Mouse (Mus musculus) heart, embryonic 16.5 days (tissue): Measurements from ENCODE around the gene Adgrl3. TPM values are rescaled to one million over a fixed set of nuclear protein-coding genes. Genes with fewer than 3 reads are reported as not detected.

Source experiments
- ATAC-seq: fragments of 200-750 bp; cut with Nextera tagmentation; replicated peaks from 2 replicates; pipeline ENCODE4 v1.8.0; 2017; ENCODE audit warnings: moderate number of reproducible peaks; ENCODE audit not compliant: insufficient read depth, low FRiP score; ENCODE audit errors: extremely low read depth
- H3K27ac ChIP-seq: fragments of 300-500 bp; sonication (generic); 2 replicates; pipeline ENCODE4 v1.5.1; 2014; ENCODE audit warnings: mild to moderate bottlenecking, low read length, control low read depth, moderate library complexity
- H3K27me3 ChIP-seq: fragments of 300-500 bp; sonication (generic); 2 replicates; pipeline ENCODE4 v1.6.1; 2014; ENCODE audit warnings: low read length, mixed read lengths; ENCODE audit not compliant: control insufficient read depth, insufficient read depth
- H3K36me3 ChIP-seq: fragments of 300-500 bp; sonication (generic); 2 replicates; pipeline ENCODE4 v1.6.1; 2014; ENCODE audit not compliant: control insufficient read depth, insufficient read depth
- H3K4me1 ChIP-seq: fragments of 300-500 bp; sonication (generic); 2 replicates; pipeline ENCODE4 v1.6.1; 2014; ENCODE audit warnings: low read length, mixed read lengths; ENCODE audit not compliant: control insufficient read depth, insufficient read depth
- H3K4me2 ChIP-seq: fragments of 300-500 bp; sonication (generic); 2 replicates; pipeline ENCODE4 v1.6.1; 2014; ENCODE audit warnings: low read depth, mild to moderate bottlenecking, control low read depth, low read length
- H3K4me3 ChIP-seq: fragments of 300-500 bp; sonication (generic); 2 replicates; pipeline ENCODE4 v1.5.1; 2014; ENCODE audit warnings: mild to moderate bottlenecking, control low read depth, low read length
- H3K9ac ChIP-seq: fragments of 300-500 bp; sonication (generic); 2 replicates; pipeline ENCODE4 v1.6.1; 2014; ENCODE audit warnings: low read length, control low read depth
- H3K9me3 ChIP-seq: fragments of 300-500 bp; sonication (generic); replicated peaks from 2 replicates; pipeline ENCODE4 v1.6.1; 2016; ENCODE audit warnings: low read length; ENCODE audit not compliant: control insufficient read depth
- WGBS: fragments of 180-500 bp; shearing (Covaris S2); extraction: QIAGEN DNeasy Blood & Tissue Kit; methylation state at CpG from one replicate; pipeline ENCODE4 v1.1.7; 2014; 5-methylcytosine and 5-hydroxymethylcytosine counted together
- polyA plus RNA-seq: library from polyadenylated mRNA; unstranded; fragments of >200 nt; fragmentation: Nextera tagmentation; extraction: Ambion mirVana; gene quantifications from 2 replicates; pipeline ENCODE4 v1.2.1, GENCODE M21; 2015

Gene Adgrl3
- polyA plus RNA-seq, 1 experiment from 2014 or later: 3.6 TPM

- no peak overlapping the region for H3K9ac ChIP-seq
- H3K36me3 ChIP-seq: no peaks in the 10 kb centered on the region
- ATAC-seq: no peak
- no peaks in the 10 kb centered on the region for H3K9me3 ChIP-seq
- no peak overlapping the region for H3K27ac ChIP-seq
- 70% methylated on average over 4 of the region's 4 CpGs for WGBS
- H3K4me2 ChIP-seq: no peak overlapping the region
- H3K4me1 ChIP-seq: no peaks in the 10 kb centered on the region; the same call in 1 of the 2 replicates
- H3K27me3 ChIP-seq: no peaks in the 10 kb centered on the region
- no peak overlapping the region for H3K4me3 ChIP-seq
These were observed 666.9 kb downstream of the Adgrl3 start for GRCm38 (mm10) chr5:81686845-81687244.

- 70% methylated on average over 3 of the region's 3 CpGs for WGBS
- ATAC-seq: no peak
- H3K4me3 ChIP-seq: no peak overlapping the region
These were observed 709.7 kb downstream of the Adgrl3 start for GRCm38 (mm10) chr5:81729620-81730019.

GRCm38 (mm10) chr5:81736008-81736407 is 716.1 kb downstream of the Adgrl3 start:
- WGBS: 62% methylated on average over 3 of the region's 3 CpGs
- Histone ChIP-seq H3K4me1 (no peaks in the 10 kb centered on the region), H3K9me3 (no peaks in the 10 kb centered on the region), H3K4me3 (no peak overlapping the region), H3K27ac (no peak overlapping the region), H3K9ac (no peak overlapping the region), H3K4me2 (no peak overlapping the region), H3K27me3 (no peaks in the 10 kb centered on the region), H3K36me3 (no peaks in the 10 kb centered on the region)
- no peak for ATAC-seq

More at GRCm38 (mm10) chr5:81729620-81730019, 709.7 kb downstream of the Adgrl3 start:
- no peaks in the 10 kb centered on the region for H3K9me3 ChIP-seq
- no peak overlapping the region for H3K27ac ChIP-seq
- no peak overlapping the region for H3K4me2 ChIP-seq
- H3K27me3 ChIP-seq: no peaks in the 10 kb centered on the region
- no peaks in the 10 kb centered on the region for H3K4me1 ChIP-seq
- no peak overlapping the region for H3K9ac ChIP-seq
- H3K36me3 ChIP-seq: no peaks in the 10 kb centered on the region

GRCm38 (mm10) chr5:81738286-81739032 is 718.5 kb downstream of the Adgrl3 start:
- 71% methylated on average over 3 of the region's 3 CpGs for WGBS

GRCm38 (mm10) chr5:81752426-81752825 is 732.5 kb downstream of the Adgrl3 start:
- Histone ChIP-seq H3K9ac (no peak overlapping the region), H3K9me3 (no peaks in the 10 kb centered on the region), H3K4me2 (no peak overlapping the region), H3K36me3 (no peaks in the 10 kb centered on the region), H3K27ac (no peak overlapping the region), H3K4me3 (no peak overlapping the region), H3K27me3 (no peaks in the 10 kb centered on the region), H3K4me1 (no peaks in the 10 kb centered on the region)
- no peak for ATAC-seq
- 89% methylated on average over 3 of the region's 3 CpGs for WGBS

More at GRCm38 (mm10) chr5:81738286-81739032, 718.5 kb downstream of the Adgrl3 start:
- no peak overlapping the region for H3K4me3 ChIP-seq
- H3K9me3 ChIP-seq: no peaks in the 10 kb centered on the region
- H3K9ac ChIP-seq: no peak overlapping the region
- H3K36me3 ChIP-seq: no peaks in the 10 kb centered on the region
- H3K4me2 ChIP-seq: no peak overlapping the region
- no peak for ATAC-seq
- H3K27ac ChIP-seq: no peak overlapping the region
- H3K4me1 ChIP-seq: no peaks in the 10 kb centered on the region
- no peaks in the 10 kb centered on the region for H3K27me3 ChIP-seq

- no peak for ATAC-seq
- Histone ChIP-seq H3K9ac (no peak overlapping the region), H3K9me3 (no peaks in the 10 kb centered on the region), H3K4me2 (no peak overlapping the region), H3K27ac (no peak overlapping the region), H3K36me3 (no peaks in the 10 kb centered on the region), H3K4me1 (no peaks in the 10 kb centered on the region), H3K4me3 (no peak overlapping the region), H3K27me3 (no peaks in the 10 kb centered on the region)
- WGBS: 77% methylated on average over 2 of the region's 2 CpGs
These were observed 735.8 kb downstream of the Adgrl3 start for GRCm38 (mm10) chr5:81755711-81756110.

- WGBS: 85% methylated on average over 7 of the region's 7 CpGs
These were observed 737.3 kb downstream of the Adgrl3 start for GRCm38 (mm10) chr5:81757093-81757725.

GRCm38 (mm10) chr5:81776234-81776633 is 756.3 kb downstream of the Adgrl3 start:
- no peaks in the 10 kb centered on the region for H3K9me3 ChIP-seq
- no peak overlapping the region for H3K4me3 ChIP-seq
- no peak for ATAC-seq
- H3K9ac ChIP-seq: no peak overlapping the region
- no peak overlapping the region for H3K27ac ChIP-seq
- H3K4me2 ChIP-seq: no peak overlapping the region
- no peaks in the 10 kb centered on the region for H3K36me3 ChIP-seq
- 84% methylated on average over 5 of the region's 5 CpGs for WGBS
- H3K27me3 ChIP-seq: no peaks in the 10 kb centered on the region
- peaks cover 5% of the 10 kb centered on the region for H3K4me1 ChIP-seq

More at GRCm38 (mm10) chr5:81757093-81757725, 737.3 kb downstream of the Adgrl3 start:
- Histone ChIP-seq H3K36me3 (no peaks in the 10 kb centered on the region), H3K9ac (no peak overlapping the region), H3K4me3 (no peak overlapping the region), H3K27me3 (no peaks in the 10 kb centered on the region), H3K9me3 (no peaks in the 10 kb centered on the region), H3K4me2 (no peak overlapping the region), H3K27ac (no peak overlapping the region), H3K4me1 (no peaks in the 10 kb centered on the region)
- no peak for ATAC-seq

- 84% methylated on average over 5 of the region's 5 CpGs for WGBS
These were observed 756.8 kb downstream of the Adgrl3 start for GRCm38 (mm10) chr5:81776746-81777145.

More at GRCm38 (mm10) chr5:81776746-81777145, 756.8 kb downstream of the Adgrl3 start:
- H3K4me1 ChIP-seq: peaks cover 5% of the 10 kb centered on the region
- no peak overlapping the region for H3K27ac ChIP-seq
- ATAC-seq: no peak
- no peak overlapping the region for H3K4me2 ChIP-seq
- H3K9ac ChIP-seq: no peak overlapping the region
- H3K27me3 ChIP-seq: no peaks in the 10 kb centered on the region
- no peaks in the 10 kb centered on the region for H3K36me3 ChIP-seq
- H3K9me3 ChIP-seq: no peaks in the 10 kb centered on the region
- no peak overlapping the region for H3K4me3 ChIP-seq
